Mouse (Mus musculus): ENCODE measurements around the gene Vezf1.

Vezf1 gene

GRCm38 (mm10) chr11:88047871-88048531 is 20.1 kb upstream of the Vezf1 start:
- TF ChIP-seq GATA4 (IDR thresholded peaks at IDR 0.05; ENCODE audit: insufficient replicate concordance, low read length) = no peak

- TF ChIP-seq GATA4 (IDR thresholded peaks at IDR 0.05; ENCODE audit: insufficient replicate concordance, low read length) = no peak
Observed at GRCm38 (mm10) chr11:88048961-88049670, 19.0 kb upstream of the Vezf1 start.

- TF ChIP-seq GATA4 (IDR thresholded peaks at IDR 0.05; ENCODE audit: insufficient replicate concordance, low read length) = no peak
Observed at GRCm38 (mm10) chr11:88049732-88050131, 18.3 kb upstream of the Vezf1 start.

- no peak for TF ChIP-seq GATA4 (IDR thresholded peaks at IDR 0.05; ENCODE audit: insufficient replicate concordance, low read length)
Observed at GRCm38 (mm10) chr11:88052638-88053037, 15.4 kb upstream of the Vezf1 start.

- TF ChIP-seq GATA4 (IDR thresholded peaks at IDR 0.05; ENCODE audit: insufficient replicate concordance, low read length) = no peak
Observed at GRCm38 (mm10) chr11:88053821-88054220, 14.3 kb upstream of the Vezf1 start.

GRCm38 (mm10) chr11:88054589-88054988 is 13.5 kb upstream of the Vezf1 start:
- TF ChIP-seq GATA4 (IDR thresholded peaks at IDR 0.05; ENCODE audit: insufficient replicate concordance, low read length) = no peak

GRCm38 (mm10) chr11:88055777-88056176 is 12.3 kb upstream of the Vezf1 start:
- TF ChIP-seq GATA4 (IDR thresholded peaks at IDR 0.05; ENCODE audit: insufficient replicate concordance, low read length) = no peak

- no peak for TF ChIP-seq GATA4 (IDR thresholded peaks at IDR 0.05; ENCODE audit: insufficient replicate concordance, low read length)
Observed at GRCm38 (mm10) chr11:88057788-88058187, 10.3 kb upstream of the Vezf1 start.

- no peak for TF ChIP-seq GATA4 (IDR thresholded peaks at IDR 0.05; ENCODE audit: insufficient replicate concordance, low read length)
Observed at GRCm38 (mm10) chr11:88059141-88059540, 8.9 kb upstream of the Vezf1 start.

- TF ChIP-seq GATA4 (IDR thresholded peaks at IDR 0.05; ENCODE audit: insufficient replicate concordance, low read length) = no peak
Observed at GRCm38 (mm10) chr11:88061892-88062625, 6.0 kb upstream of the Vezf1 start.

GRCm38 (mm10) chr11:88065732-88066131 is 2.3 kb upstream of the Vezf1 start:
- no peak for TF ChIP-seq GATA4 (IDR thresholded peaks at IDR 0.05; ENCODE audit: insufficient replicate concordance, low read length)

GRCm38 (mm10) chr11:88067191-88067585 is 891 bp upstream of the Vezf1 start:
- TF ChIP-seq GATA4 (IDR thresholded peaks at IDR 0.05; ENCODE audit: insufficient replicate concordance, low read length) = no peak

- no peak for TF ChIP-seq GATA4 (IDR thresholded peaks at IDR 0.05; ENCODE audit: insufficient replicate concordance, low read length)
Observed at GRCm38 (mm10) chr11:88068411-88069245, 549 bp downstream of the Vezf1 start.

- no peak for TF ChIP-seq GATA4 (IDR thresholded peaks at IDR 0.05; ENCODE audit: insufficient replicate concordance, low read length)
Observed at GRCm38 (mm10) chr11:88069246-88069570, 1.1 kb downstream of the Vezf1 start.

- TF ChIP-seq GATA4 (IDR thresholded peaks at IDR 0.05; ENCODE audit: insufficient replicate concordance, low read length) = no peak
Observed at GRCm38 (mm10) chr11:88070392-88070791, 2.3 kb downstream of the Vezf1 start.

All from liver, adult (tissue).